Mouse (Mus musculus): ENCODE results near the gene Arhgap31.

- no peak for TF ChIP-seq USF2 (IDR thresholded peaks at IDR 0.05; ENCODE audit: borderline replicate concordance in 1 of 2, insufficient read depth in 1 of 2, low read depth in 1 of 2, low read length in 2 of 2)
- TF ChIP-seq POLR2A (IDR thresholded peaks at IDR 0.05; ENCODE audit: control insufficient read depth in 1 of 2, insufficient read depth in 1 of 2, low read depth in 1 of 2, low read length in 2 of 2, poor library complexity in 1 of 2): no peak
- no peak for TF ChIP-seq JUND (IDR thresholded peaks at IDR 0.05; ENCODE audit: low read depth, low read length)
- no peak for TF ChIP-seq MAX (IDR thresholded peaks at IDR 0.05; ENCODE audit: low read length)
- no peak for TF ChIP-seq CTCF (IDR thresholded peaks at IDR 0.05 in 2 of 3, conservative IDR thresholded peaks at IDR 0.05 in 1 of 3; ENCODE audit: control insufficient read depth in 1 of 3, insufficient read depth in 1 of 3, low read depth in 2 of 3, low read length in 3 of 3, poor library complexity in 1 of 3, severe bottlenecking in 1 of 3)
- TF ChIP-seq RAD21 (IDR thresholded peaks at IDR 0.05; ENCODE audit: low read depth, low read length): no peak
- no peak for TF ChIP-seq EP300 (IDR thresholded peaks at IDR 0.05; ENCODE audit: low read depth in 1 of 2, low read length in 2 of 2)
- TF ChIP-seq MXI1 (IDR thresholded peaks at IDR 0.05; ENCODE audit: low read depth, low read length): no peak
- TF ChIP-seq POLR2AphosphoS5 (IDR thresholded peaks at IDR 0.05; ENCODE audit: borderline replicate concordance, low read depth, low read length): no peak
- no peak for TF ChIP-seq GATA1 (IDR thresholded peaks at IDR 0.05; ENCODE audit: low read depth, low read length)
- TF ChIP-seq MAFK (IDR thresholded peaks at IDR 0.05; ENCODE audit: borderline replicate concordance, low read depth, low read length): no peak
Measured at GRCm38 (mm10) chr16:38672947-38673346, 40.1 kb downstream of the Arhgap31 start.
